Mouse (Mus musculus): ENCODE results near the gene Rufy2.

- no peak for TF ChIP-seq NELFE (IDR thresholded peaks at IDR 0.05; ENCODE audit: low read depth, low read length)
- TF ChIP-seq POLR2A (IDR thresholded peaks at IDR 0.05; ENCODE audit: control insufficient read depth in 1 of 2, insufficient read depth in 1 of 2, low read depth in 1 of 2, low read length in 2 of 2, poor library complexity in 1 of 2), result no peak
- TF ChIP-seq CTCF (IDR thresholded peaks at IDR 0.05 in 2 of 3, conservative IDR thresholded peaks at IDR 0.05 in 1 of 3; ENCODE audit: control insufficient read depth in 1 of 3, insufficient read depth in 1 of 3, low read depth in 2 of 3, low read length in 3 of 3, poor library complexity in 1 of 3, severe bottlenecking in 1 of 3), result no peak
- no peak for TF ChIP-seq MAZ (IDR thresholded peaks at IDR 0.05; ENCODE audit: low read depth, low read length)
Measured at GRCm38 (mm10) chr10:62944975-62945580, 34.9 kb upstream of the Rufy2 start.
